Comparison of ENCODE assay signal across 8 mouse cellular contexts in genomic region chr5:77581106-77581638, GRCm38 (mm10).
A peak's percentile ranks its signal among the peaks of the same experiment; 100 is the strongest.
DNase-seq lines count a peak whose midpoint lies in the region; TF ChIP-seq lines count a peak whose summit lies in the region.

No protein-coding gene starts in this region.

- no peaks in the 10 kb centered on the region for H3K79me2 ChIP-seq in myocyte (ENCODE audit: control insufficient read depth, insufficient read depth)

- no peak for TF ChIP-seq CTCF in kidney, adult 2 months (conservative IDR thresholded peaks at IDR 0.05; ENCODE audit: insufficient read depth, insufficient read length, low read depth, low read length)

- H3K27ac ChIP-seq in kidney, adult 2 months (ENCODE audit: insufficient read depth, low read depth, low read length) = no peak overlapping the region
- H3K27ac ChIP-seq in heart, embryonic 10.5 days = peak overlapping the region; percentile 83

- WGBS in kidney, adult 2 months = 35% methylated on average over 6 of the region's 6 CpGs
- WGBS in heart, embryonic 10.5 days = 50% methylated on average over 6 of the region's 6 CpGs

- H3K36me3 ChIP-seq in kidney, adult 2 months (ENCODE audit: control insufficient read depth, insufficient read depth, low read length) = no peaks in the 10 kb centered on the region
- no peaks in the 10 kb centered on the region for H3K36me3 ChIP-seq in heart, embryonic 10.5 days
- H3K36me3 ChIP-seq in myocyte (ENCODE audit: control insufficient read depth, insufficient read depth) = no peaks in the 10 kb centered on the region

- no peaks in the 10 kb centered on the region for H3K4me1 ChIP-seq in kidney, adult 2 months (ENCODE audit: control insufficient read depth, insufficient read depth, low read length)
- H3K4me1 ChIP-seq in heart, embryonic 10.5 days = peaks cover 21% of the 10 kb centered on the region

- H3K9me3 ChIP-seq in heart, embryonic 10.5 days = no peaks in the 10 kb centered on the region

- H3ac ChIP-seq in myocyte (ENCODE audit: control insufficient read depth, insufficient read length) = no peak overlapping the region

- peak overlapping the region; percentile 42 for H3K4me2 ChIP-seq in myocyte (ENCODE audit: low read depth)

- H3K27me3 ChIP-seq in kidney, adult 2 months (replicated peaks; ENCODE audit: control insufficient read depth, insufficient read depth, low read length) = no peaks in the 10 kb centered on the region
- no peaks in the 10 kb centered on the region for H3K27me3 ChIP-seq in heart, embryonic 10.5 days (ENCODE audit: insufficient read depth, poor library complexity, severe bottlenecking)
- H3K27me3 ChIP-seq in myocyte (ENCODE audit: control insufficient read depth, insufficient read depth, insufficient read length) = no peaks in the 10 kb centered on the region

- no peak for TF ChIP-seq POLR2A in kidney, adult 2 months (IDR thresholded peaks at IDR 0.05; ENCODE audit: low read depth, low read length)
- no peak for TF ChIP-seq POLR2A in myocyte (IDR thresholded peaks at IDR 0.05; ENCODE audit: insufficient read length, low read depth)

- H3K4me3 ChIP-seq in kidney, adult 2 months (ENCODE audit: insufficient read depth, low read depth, low read length) = no peak overlapping the region
- no peak overlapping the region for H3K4me3 ChIP-seq in heart, embryonic 10.5 days
- H3K4me3 ChIP-seq in myocyte = no peak overlapping the region

- DNase-seq in kidney, adult 2 months = peak; percentile 7
- no peak for DNase-seq in kidney, adult 8-10 months
- peak; percentile 4 for DNase-seq in cerebellum, adult 9-10 months
- no peak for DNase-seq in heart, embryonic 10.5 days (ENCODE audit: low spot score)
- DNase-seq in layer of hippocampus, adult 9-11 months = peak; percentile 12
- no peak for DNase-seq in natural killer cell, adult 2 months (ENCODE audit: low spot score in 2 of 2)
- DNase-seq in ovary, postnatal 36 days (ENCODE audit: low spot score) = no peak

TF ChIP-seq in myocyte, 11 proteins besides CTCF, POLR2A, EP300 and RAD21:
- TF ChIP-seq MYOG (IDR thresholded peaks at IDR 0.05; ENCODE audit: control insufficient read depth in 1 of 3, insufficient read depth in 1 of 3, insufficient read length in 2 of 3, low read depth in 2 of 3) (no peak), MYOD1 (IDR thresholded peaks at IDR 0.05; ENCODE audit: control insufficient read depth in 1 of 3, insufficient read length in 2 of 3, low read depth in 2 of 3) (peak in 2 of 3 experiments; percentile 73 to 77), REST (IDR thresholded peaks at IDR 0.05; ENCODE audit: insufficient read depth, insufficient read length) (no peak), SRF (IDR thresholded peaks at IDR 0.05; ENCODE audit: control insufficient read depth, insufficient read length, low read depth) (no peak), CEBPB (IDR thresholded peaks at IDR 0.05; ENCODE audit: insufficient read depth, poor library complexity, severe bottlenecking) (0 out of 2 replicates have a peak, but pooled peaks have one; percentile 14), TCF12 (IDR thresholded peaks at IDR 0.05; ENCODE audit: insufficient read depth, poor library complexity, severe bottlenecking) (no peak), E2F4 (IDR thresholded peaks at IDR 0.05; ENCODE audit: insufficient read depth) (no peak), MAX (IDR thresholded peaks at IDR 0.05; ENCODE audit: low read depth) (no peak), TCF3 (IDR thresholded peaks at IDR 0.05; ENCODE audit: insufficient read length, low read depth) (no peak), POLR2AphosphoS2 (IDR thresholded peaks at IDR 0.05; ENCODE audit: insufficient read length, low read depth) (no peak), USF1 (IDR thresholded peaks at IDR 0.05; ENCODE audit: low read depth) (no peak)

Comparison
In these comparisons a context has a peak if more than half of its experiments do, and no peak if none do; other contexts are left out.
1. DNase-seq: peak in kidney, adult 2 months (single experiment), cerebellum, adult 9-10 months (single experiment) and layer of hippocampus, adult 9-11 months (single experiment); none in kidney, adult 8-10 months (0 of 2), heart, embryonic 10.5 days (single experiment), natural killer cell, adult 2 months (0 of 2) and ovary, postnatal 36 days (single experiment).